Comparison of ENCODE assay signal across 23 mouse cellular contexts in genomic region chr14:115179925-115180324, GRCm38 (mm10).
DNase-seq lines count a peak whose midpoint lies in the region; ATAC-seq and TF ChIP-seq lines count a peak whose summit lies in the region.
"Had no signal": no experiment of that assay in that cellular context is flagged by ENCODE, and none has a peak within 500 bp of the region (broad histone marks: within the 10 kb centered on the region; RNA-seq: fewer than 3 reads in every experiment).

No protein-coding gene starts in this region.

- no peaks in the 10 kb centered on the region for H3K4me1 ChIP-seq in midbrain, embryonic 11.5 days (ENCODE audit: control insufficient read depth, insufficient read depth, low read length)
- no peaks in the 10 kb centered on the region for H3K4me1 ChIP-seq in midbrain, embryonic 10.5 days
- no peaks in the 10 kb centered on the region for H3K4me1 ChIP-seq in CH12.LX (ENCODE audit: control insufficient read depth in 1 of 2, insufficient read depth in 2 of 2)
- H3K4me1 ChIP-seq in ES-E14 (ENCODE audit: control insufficient read depth in 2 of 2, insufficient read depth in 2 of 2, low read length in 2 of 2, poor library complexity in 1 of 2): no peaks in the 10 kb centered on the region
- H3K4me1 ChIP-seq: embryonic facial prominence, embryonic 10.5 days; embryonic facial prominence, embryonic 12.5 days; forebrain, embryonic 13.5 days; forebrain, embryonic 15.5 days had no signal

- in situ Hi-C loops in CH12.LX (cut with MboI; ENCODE audit: low pct_ligation_motif_present, low pct_unique_long_range_greater_than_20kb, low sequenced_read_pairs): no loop called here
- in situ Hi-C loops in ES-E14 (cut with MboI; ENCODE audit: low sequenced_read_pairs in 2 of 2, unreplicated experiment in 2 of 2): no loop called here

- no peak for ATAC-seq in midbrain, embryonic 11.5 days (ENCODE audit: low FRiP score)
- ATAC-seq: CD4-positive, CD25-positive, alpha-beta regulatory T cell, adult 4 months; forebrain, embryonic 13.5 days; forebrain, embryonic 15.5 days; forebrain, postnatal 0 days had no signal

- TF ChIP-seq CTCF in CH12.LX (conservative IDR thresholded peaks at IDR 0.05 in 1 of 2, IDR thresholded peaks at IDR 0.05 in 1 of 2; ENCODE audit: low read depth in 2 of 2, low read length in 2 of 2): no peak

- peak; percentile 72 for DNase-seq in midbrain, embryonic 11.5 days (ENCODE audit: low spot score, missing footprints)
- no peak for DNase-seq in midbrain, embryonic 10.5 days (ENCODE audit: low spot score)
- DNase-seq in CH12.LX (ENCODE audit: extremely low read depth) (peak; percentile 12), ES-E14 (ENCODE audit: low read depth, low spot score) (peak; percentile 24), ZHBTc4 (ENCODE audit: low read depth, low spot score) (peak; percentile 52)
- no peak for DNase-seq in spleen, adult 18-20 months
- no peak for DNase-seq in kidney, postnatal 4 days
- DNase-seq in layer of hippocampus, postnatal 25 days (ENCODE audit: extremely low spot score in 1 of 2, low spot score in 1 of 2): no peak
- DNase-seq: adrenal gland, adult 2 months; adrenal gland, postnatal 10 days; adrenal gland, postnatal 25 days; B cell, adult 2 months; cerebellum, adult 11-12 months; cerebellum, adult 2 months; cerebellum, adult 9-10 months; cerebellum, postnatal 10 days; cerebellum, postnatal 25 days had no signal

- WGBS in midbrain, embryonic 11.5 days: 80% methylated on average over 5 of the region's 5 CpGs
- WGBS in midbrain, embryonic 10.5 days: 78% methylated on average over 5 of the region's 5 CpGs

- no peak for TF ChIP-seq POLR2A in CH12.LX (IDR thresholded peaks at IDR 0.05; ENCODE audit: low read depth, low read length)

- no peaks in the 10 kb centered on the region for H3K9me3 ChIP-seq in midbrain, embryonic 11.5 days (ENCODE audit: control insufficient read depth, low read length)
- H3K9me3 ChIP-seq in midbrain, embryonic 10.5 days (replicated peaks): no peaks in the 10 kb centered on the region
- H3K9me3 ChIP-seq in CH12.LX (replicated peaks; ENCODE audit: low read length) (no peaks in the 10 kb centered on the region), ES-E14 (ENCODE audit: control insufficient read depth, insufficient read depth, low read depth, low read length) (no peaks in the 10 kb centered on the region)
- H3K9me3 ChIP-seq: embryonic facial prominence, embryonic 10.5 days; embryonic facial prominence, embryonic 12.5 days; forebrain, embryonic 13.5 days; forebrain, embryonic 15.5 days had no signal

- dilution Hi-C loops in CH12.LX (cut with MboI; ENCODE audit: extremely low pct_ligation_motif_present, extremely low pct_unique_long_range_greater_than_20kb, low sequenced_read_pairs): no loop called here

- no peaks in the 10 kb centered on the region for H3K36me3 ChIP-seq in midbrain, embryonic 11.5 days (ENCODE audit: control insufficient read depth, insufficient read depth, low read length)
- no peaks in the 10 kb centered on the region for H3K36me3 ChIP-seq in midbrain, embryonic 10.5 days
- no peaks in the 10 kb centered on the region for H3K36me3 ChIP-seq in CH12.LX (replicated peaks in 1 of 2; ENCODE audit: control insufficient read depth in 1 of 2, insufficient read depth in 1 of 2, low read length in 1 of 2)
- no peaks in the 10 kb centered on the region for H3K36me3 ChIP-seq in ES-E14 (ENCODE audit: control insufficient read depth, insufficient read depth, low read length, poor library complexity, severe bottlenecking)
- H3K36me3 ChIP-seq: embryonic facial prominence, embryonic 10.5 days; embryonic facial prominence, embryonic 12.5 days; forebrain, embryonic 15.5 days had no signal

- H3K4me2 ChIP-seq in midbrain, embryonic 11.5 days: no peak overlapping the region
- no peak overlapping the region for H3K4me2 ChIP-seq in CH12.LX (ENCODE audit: insufficient read depth, low read depth, poor library complexity, severe bottlenecking)
- H3K4me2 ChIP-seq: embryonic facial prominence, embryonic 12.5 days; forebrain, embryonic 13.5 days; forebrain, embryonic 15.5 days had no signal

- TF ChIP-seq EP300 in CH12.LX (IDR thresholded peaks at IDR 0.05; ENCODE audit: low read length): no peak

- H3K27me3 ChIP-seq in midbrain, embryonic 11.5 days (ENCODE audit: control insufficient read depth, insufficient read depth, low read length): no peaks in the 10 kb centered on the region
- no peaks in the 10 kb centered on the region for H3K27me3 ChIP-seq in midbrain, embryonic 10.5 days (ENCODE audit: low read depth, poor library complexity, severe bottlenecking)
- no peaks in the 10 kb centered on the region for H3K27me3 ChIP-seq in CH12.LX (replicated peaks)
- H3K27me3 ChIP-seq: embryonic facial prominence, embryonic 12.5 days; forebrain, embryonic 13.5 days; forebrain, embryonic 15.5 days had no signal

- H3K9ac ChIP-seq in midbrain, embryonic 11.5 days (ENCODE audit: low read length): no peak overlapping the region
- no peak overlapping the region for H3K9ac ChIP-seq in CH12.LX (ENCODE audit: insufficient read depth, low read depth)
- H3K9ac ChIP-seq in ES-E14 (ENCODE audit: insufficient read depth, low read depth, low read length, poor library complexity, severe bottlenecking): no peak overlapping the region
- H3K9ac ChIP-seq: embryonic facial prominence, embryonic 12.5 days; forebrain, embryonic 13.5 days; forebrain, embryonic 15.5 days; forebrain, postnatal 0 days had no signal

- H3K4me3 ChIP-seq in midbrain, embryonic 11.5 days (ENCODE audit: low read depth, low read length): no peak overlapping the region
- no peak overlapping the region for H3K4me3 ChIP-seq in midbrain, embryonic 10.5 days
- no peak overlapping the region for H3K4me3 ChIP-seq in CH12.LX (replicated peaks in 1 of 3; ENCODE audit: low read depth in 2 of 3, low read length in 2 of 3, poor library complexity in 1 of 3)
- no peak overlapping the region for H3K4me3 ChIP-seq in ES-E14 (ENCODE audit: insufficient read depth in 1 of 2, low read depth in 1 of 2, low read length in 2 of 2, poor library complexity in 1 of 2, severe bottlenecking in 1 of 2)
- H3K4me3 ChIP-seq: embryonic facial prominence, embryonic 10.5 days; embryonic facial prominence, embryonic 12.5 days; forebrain, embryonic 13.5 days; forebrain, embryonic 15.5 days had no signal

- no peak for TF ChIP-seq RAD21 in CH12.LX (IDR thresholded peaks at IDR 0.05; ENCODE audit: low read depth, low read length)

- no peaks in the 10 kb centered on the region for H3K79me2 ChIP-seq in CH12.LX (replicated peaks; ENCODE audit: control insufficient read depth, extremely low read depth, insufficient read depth, poor library complexity, severe bottlenecking)

- no peak overlapping the region for H3K27ac ChIP-seq in midbrain, embryonic 11.5 days (ENCODE audit: low read depth, low read length)
- H3K27ac ChIP-seq in midbrain, embryonic 10.5 days (replicated peaks): no peak overlapping the region
- H3K27ac ChIP-seq in CH12.LX (ENCODE audit: insufficient read depth, low read depth) (no peak overlapping the region), ES-E14 (ENCODE audit: insufficient read depth, low read depth, low read length, poor library complexity, severe bottlenecking) (no peak overlapping the region)
- H3K27ac ChIP-seq: embryonic facial prominence, embryonic 10.5 days; embryonic facial prominence, embryonic 12.5 days; forebrain, embryonic 13.5 days; forebrain, embryonic 15.5 days had no signal

TF ChIP-seq in CH12.LX, 34 proteins besides CTCF, POLR2A, EP300 and RAD21:
- no peak for TF ChIP-seq UBTF (IDR thresholded peaks at IDR 0.05; ENCODE audit: low read depth, low read length)
- TF ChIP-seq BHLHE40 (IDR thresholded peaks at IDR 0.05; ENCODE audit: low read depth, low read length): no peak
- no peak for TF ChIP-seq MEF2A (IDR thresholded peaks at IDR 0.05; ENCODE audit: borderline replicate concordance, low read depth, low read length)
- TF ChIP-seq SIN3A (IDR thresholded peaks at IDR 0.05; ENCODE audit: low read length): no peak
- no peak for TF ChIP-seq MYC (IDR thresholded peaks at IDR 0.05; ENCODE audit: low read depth, low read length)
- no peak for TF ChIP-seq JUND (conservative IDR thresholded peaks at IDR 0.05; ENCODE audit: low read depth, low read length)
- TF ChIP-seq ZMIZ1 (IDR thresholded peaks at IDR 0.05; ENCODE audit: low read depth, low read length): no peak
- no peak for TF ChIP-seq USF1 (IDR thresholded peaks at IDR 0.05; ENCODE audit: low read depth, low read length)
- TF ChIP-seq JUN (IDR thresholded peaks at IDR 0.05; ENCODE audit: insufficient read depth, low read depth, low read length): no peak
- TF ChIP-seq MAX (IDR thresholded peaks at IDR 0.05; ENCODE audit: low read length): no peak
- no peak for TF ChIP-seq POLR2AphosphoS2 (IDR thresholded peaks at IDR 0.05; ENCODE audit: low read depth, low read length)

TF ChIP-seq in ES-E14, 5 proteins besides CTCF, POLR2A, EP300 and RAD21:
- TF ChIP-seq ZNF384 (IDR thresholded peaks at IDR 0.05; ENCODE audit: low read depth, low read length): peak; percentile 50; the same call in 1 of the 2 replicates
- no peak for TF ChIP-seq MAFK (IDR thresholded peaks at IDR 0.05; ENCODE audit: insufficient read depth, low read depth, low read length)

Comparison
In these comparisons a context has a peak if more than half of its experiments do, and no peak if none do; other contexts are left out.
1. DNase-seq: peak in midbrain, embryonic 11.5 days (single experiment), CH12.LX (single experiment), ES-E14 (single experiment) and ZHBTc4 (single experiment); none in midbrain, embryonic 10.5 days (single experiment), spleen, adult 18-20 months (0 of 2), kidney, postnatal 4 days (0 of 2) and layer of hippocampus, postnatal 25 days (0 of 2).